Mouse (Mus musculus) ES-Bruce4 (cell line): Measurements from ENCODE around the gene Ntrk2.

Experiments used
- CTCF ChIP-seq: IDR thresholded peaks from one replicate; pipeline ENCODE4 v1.8.1; 2011; ENCODE audit warnings: low read depth, low read length
- POLR2A ChIP-seq: IDR thresholded peaks from one replicate; pipeline ENCODE4 v1.8.1; 2011; ENCODE audit warnings: low read length; ENCODE audit not compliant: insufficient read depth

DNA sequence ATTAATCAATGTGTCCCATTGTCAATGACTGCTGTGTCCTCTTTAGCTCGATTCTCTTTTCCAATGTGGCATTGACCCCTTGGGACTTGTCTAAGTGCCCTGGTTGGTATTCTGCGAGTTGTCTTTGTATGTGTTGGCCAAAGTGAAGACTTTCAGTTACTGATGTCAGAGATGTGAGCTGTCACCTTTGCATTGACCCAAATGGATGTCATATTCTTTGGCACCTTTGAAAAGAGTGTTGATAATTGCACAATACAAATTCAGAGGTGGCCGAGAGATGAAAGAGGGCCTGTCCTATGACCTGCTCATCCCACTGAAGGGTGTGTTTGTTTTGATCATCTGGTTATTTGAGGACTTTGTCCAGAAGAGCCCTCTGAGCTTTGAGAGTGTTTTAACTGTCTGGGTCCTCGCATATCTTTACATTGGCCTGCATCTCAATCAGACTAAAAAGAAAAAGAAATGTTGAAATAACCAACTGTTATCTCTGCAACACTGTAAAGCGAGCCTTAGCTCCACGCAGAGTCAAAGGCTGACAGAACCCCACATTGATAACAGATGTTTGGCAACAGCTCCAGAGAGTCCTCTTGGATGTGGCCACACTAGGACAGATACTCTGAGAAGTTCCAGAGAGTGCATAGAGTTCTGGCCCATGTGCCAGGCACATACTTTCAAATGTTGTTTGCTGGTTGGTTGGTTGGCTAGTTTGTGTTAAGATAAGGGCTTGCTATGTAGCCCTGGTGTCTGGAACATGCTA, 107.9 kb downstream of the Ntrk2 start:
- TF ChIP-seq CTCF: no peak
- TF ChIP-seq POLR2A: no peak
